Mouse (Mus musculus) embryonic facial prominence, embryonic 12.5 days (tissue): ENCODE data around the gene D930048N14Rik. TPM values are rescaled to one million over a fixed set of nuclear protein-coding genes. Genes with fewer than 3 reads are reported as not detected.

Experiments
- polyA plus RNA-seq: library from polyadenylated mRNA; unstranded; fragments of >200 nt; fragmentation: Nextera tagmentation; extraction: Ambion mirVana; gene quantifications from 2 replicates; pipeline ENCODE4 v1.2.1, GENCODE M21; 2016

Gene D930048N14Rik
- polyA plus RNA-seq, 1 experiment from 2014 or later: 2.3 TPM

Other genes starting within 250 kb of the D930048N14Rik start
- gene Phykpl, start 66.2 kb upstream of the D930048N14Rik start, polyA plus RNA-seq: 17.4 and 17.5 TPM in 2 replicates
- gene Hnrnpab, start 44.1 kb upstream of the D930048N14Rik start, polyA plus RNA-seq: 714 and 750 TPM in 2 replicates
- 134 and 141 TPM in 2 replicates for gene Nhp2, start 31.2 kb upstream of the D930048N14Rik start, polyA plus RNA-seq
- 43.7 and 47.6 TPM in 2 replicates for gene Rmnd5b, start 15.1 kb upstream of the D930048N14Rik start, polyA plus RNA-seq
- gene N4bp3, start 112 bp upstream of the D930048N14Rik start, polyA plus RNA-seq: 23.6 and 24.7 TPM in 2 replicates
- gene 0610009B22Rik, start 37.9 kb downstream of the D930048N14Rik start, polyA plus RNA-seq: 91.7 and 92.0 TPM in 2 replicates
- gene Sec24a, start 112.7 kb downstream of the D930048N14Rik start, polyA plus RNA-seq: 14.6 and 15.1 TPM in 2 replicates
- gene Sar1b, start 112.7 kb downstream of the D930048N14Rik start, polyA plus RNA-seq: 91.6 and 93.1 TPM in 2 replicates
- gene Jade2, start 206.7 kb downstream of the D930048N14Rik start, polyA plus RNA-seq: 1.8 and 2.1 TPM in 2 replicates